Mouse (Mus musculus): ENCODE results near the gene Gm10401.

GRCm38 (mm10) chr5:115144471-115144870, 46.4 kb upstream of the Gm10401 start:
- TF ChIP-seq CTCF (IDR thresholded peaks at IDR 0.05; ENCODE audit: borderline replicate concordance, control insufficient read depth, extremely low read depth, insufficient read depth, low read length, poor library complexity) (no peak), POLR2A (IDR thresholded peaks at IDR 0.05; ENCODE audit: control insufficient read depth, extremely low read depth, insufficient read depth, low read length, poor library complexity) (no peak)

All from thymus, adult 2 months (tissue).